Mouse (Mus musculus): ENCODE data around the gene Hadh. TPM values are rescaled to one million over a fixed set of nuclear protein-coding genes. Genes with fewer than 3 reads are reported as not detected.

Hadh gene
- polyA plus RNA-seq, 1 experiment from 2014 or later: 113 TPM

DNA sequence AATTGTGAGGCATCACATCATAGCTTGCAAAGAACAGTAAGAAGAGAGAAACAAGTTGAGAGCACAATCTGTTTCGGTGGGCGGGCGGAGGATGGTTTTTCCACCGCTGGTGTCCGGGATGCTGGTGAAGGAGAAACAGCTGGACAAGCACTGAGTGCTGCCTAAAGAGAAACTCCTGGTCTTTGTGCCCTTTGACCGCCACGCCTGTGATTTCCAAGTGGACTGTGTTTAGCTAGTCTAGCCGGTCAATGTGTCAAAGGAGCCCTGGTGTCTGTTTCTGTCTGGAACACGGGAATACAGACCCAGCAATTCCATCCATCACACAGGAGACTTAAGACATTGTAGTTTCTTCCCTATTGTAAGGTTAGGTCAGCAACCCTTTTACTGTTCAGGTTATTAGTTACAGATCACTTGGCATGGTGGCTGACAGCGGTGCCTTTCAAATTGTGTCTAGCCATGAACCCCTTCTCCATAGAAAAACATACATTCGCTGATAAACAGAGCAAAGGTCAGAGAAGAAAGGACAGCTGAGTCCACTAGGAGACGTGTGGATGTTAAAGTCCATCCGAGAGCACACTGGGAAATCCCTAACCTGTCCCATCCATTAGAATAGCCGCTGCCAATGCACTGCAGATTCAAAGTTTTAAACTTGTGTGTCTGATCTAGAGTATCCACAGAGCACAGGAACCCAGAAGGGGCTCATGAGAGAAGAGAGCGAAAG lies 8.0 kb downstream of the Hadh start:
- Histone ChIP-seq H3K4me3 (no peak overlapping the region), H3K36me3 (peaks cover 57% of the 10 kb centered on the region), H3K27ac (no peak overlapping the region), H3K9me3 (no peaks in the 10 kb centered on the region), H3K4me1 (peaks cover 43% of the 10 kb centered on the region), H3K27me3 (ENCODE audit: insufficient read depth, poor library complexity, severe bottlenecking) (no peaks in the 10 kb centered on the region)
- WGBS: 83% methylated on average over 15 of the region's 15 CpGs
- DNase-seq (ENCODE audit: low spot score): peak; percentile 67

DNA sequence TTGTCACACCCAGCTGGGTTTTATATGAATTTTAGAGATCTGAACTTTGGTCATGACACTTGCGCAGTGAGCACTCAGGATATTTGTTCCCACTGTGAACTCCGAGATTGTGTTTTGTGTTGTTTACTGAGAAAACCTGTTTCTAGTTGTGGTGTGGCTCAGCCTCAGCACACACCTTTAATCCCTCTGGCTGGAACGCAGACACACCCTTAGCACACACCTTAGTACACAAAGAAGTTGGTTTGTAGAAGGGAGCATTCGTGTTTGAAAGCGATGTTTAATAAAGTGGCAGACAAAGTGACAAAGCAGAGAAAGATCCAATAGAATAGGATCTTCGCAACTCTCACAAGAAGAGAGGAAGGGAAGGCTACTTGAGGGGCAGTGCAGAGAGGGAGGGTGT lies 11.5 kb downstream of the Hadh start:
- Histone ChIP-seq H3K27ac (no peak overlapping the region), H3K4me1 (peaks cover 20% of the 10 kb centered on the region), H3K9me3 (no peaks in the 10 kb centered on the region), H3K36me3 (peaks cover 47% of the 10 kb centered on the region), H3K27me3 (ENCODE audit: insufficient read depth, poor library complexity, severe bottlenecking) (no peaks in the 10 kb centered on the region), H3K4me3 (no peak overlapping the region)
- WGBS: 96% methylated on average over 6 of the region's 6 CpGs
- no peak for DNase-seq (ENCODE audit: low spot score)

DNA sequence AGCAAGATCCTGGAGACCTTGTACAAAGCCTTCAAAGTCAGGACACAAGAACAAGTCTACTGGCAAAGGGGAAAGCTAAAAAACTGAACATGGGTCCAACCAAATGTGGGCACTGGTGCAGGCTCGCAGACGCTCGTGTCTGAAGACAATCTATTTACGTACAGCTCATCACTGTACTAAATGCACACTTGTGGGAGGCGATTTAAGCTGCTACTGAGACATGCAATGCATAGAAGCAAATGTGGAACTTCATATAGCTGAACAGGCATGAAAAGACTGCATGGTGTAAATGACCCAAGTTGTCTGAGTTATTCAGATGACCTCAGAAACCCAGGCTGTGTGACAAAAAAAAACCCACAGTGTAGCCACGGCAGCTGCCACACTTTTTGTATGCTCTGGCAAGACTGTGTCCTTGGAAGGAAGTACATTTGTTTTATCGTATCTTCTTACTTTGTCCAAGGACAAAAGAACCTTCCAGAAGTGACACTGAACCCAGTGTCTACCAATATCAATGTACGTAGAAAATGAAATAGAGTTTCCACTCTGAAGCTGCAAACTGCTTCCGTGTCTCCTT lies 12.4 kb downstream of the Hadh start:
- Histone ChIP-seq H3K4me1 (peaks cover 16% of the 10 kb centered on the region), H3K27me3 (ENCODE audit: insufficient read depth, poor library complexity, severe bottlenecking) (no peaks in the 10 kb centered on the region), H3K9me3 (no peaks in the 10 kb centered on the region), H3K27ac (no peak overlapping the region), H3K36me3 (peaks cover 46% of the 10 kb centered on the region), H3K4me3 (no peak overlapping the region)
- 79% methylated on average over 9 of the region's 9 CpGs for WGBS
- no peak for DNase-seq (ENCODE audit: low spot score)

DNA sequence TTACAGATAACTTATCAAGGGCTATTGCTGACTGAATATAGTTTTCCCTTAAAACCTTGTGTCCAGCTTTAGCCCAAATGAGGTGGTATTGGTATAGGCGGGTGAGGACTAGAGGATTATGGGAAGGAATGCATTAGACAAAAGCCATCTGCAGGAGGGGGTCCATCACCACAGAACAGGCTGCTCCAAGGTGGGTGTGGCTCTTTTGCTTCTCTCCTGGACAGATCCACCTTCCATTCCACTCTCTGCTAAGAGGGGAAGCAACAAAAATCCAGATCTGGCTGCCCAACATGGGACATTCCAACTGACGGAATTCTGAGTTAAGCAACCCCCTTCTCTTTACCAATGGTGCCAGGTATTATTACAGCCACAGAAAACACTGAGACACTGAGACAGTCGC lies 13.0 kb downstream of the Hadh start:
- H3K27me3 ChIP-seq (ENCODE audit: insufficient read depth, poor library complexity, severe bottlenecking): no peaks in the 10 kb centered on the region
- no peak overlapping the region for H3K4me3 ChIP-seq
- H3K36me3 ChIP-seq: peaks cover 45% of the 10 kb centered on the region
- no peak overlapping the region for H3K27ac ChIP-seq
- H3K9me3 ChIP-seq: no peaks in the 10 kb centered on the region
- peaks cover 16% of the 10 kb centered on the region for H3K4me1 ChIP-seq
- WGBS: 83% methylated on average over 3 of the region's 3 CpGs
- DNase-seq (ENCODE audit: low spot score): no peak

DNA sequence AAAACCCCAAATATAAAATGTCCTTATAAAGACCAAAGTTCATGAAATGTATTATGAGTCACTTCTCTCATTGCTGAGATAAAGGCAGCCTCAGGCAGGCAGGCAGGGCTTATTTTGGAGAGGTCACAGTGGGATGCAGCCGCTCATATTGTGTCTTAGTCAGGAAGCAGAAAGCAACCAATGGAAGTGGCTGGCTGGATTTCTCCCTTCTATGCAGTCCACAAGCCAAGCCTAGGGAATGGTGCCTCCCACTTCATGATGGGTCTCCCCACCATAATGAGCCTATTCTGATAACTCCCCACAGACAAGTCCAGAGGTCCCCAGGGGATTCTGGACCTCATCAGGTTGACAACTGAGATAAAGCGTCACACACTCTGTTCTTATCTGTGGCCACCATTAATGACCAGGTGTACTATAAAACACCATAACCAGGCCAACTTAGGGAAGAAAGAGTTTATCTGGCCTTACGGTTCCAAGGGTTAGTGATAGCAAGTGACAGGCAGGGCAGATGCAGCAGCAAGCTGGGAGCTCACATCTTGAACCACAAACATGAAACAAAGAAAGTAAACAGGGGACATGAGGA lies 16.4 kb downstream of the Hadh start:
- Histone ChIP-seq H3K36me3 (peaks cover 20% of the 10 kb centered on the region), H3K4me1 (peaks cover 38% of the 10 kb centered on the region), H3K4me3 (no peak overlapping the region), H3K9me3 (no peaks in the 10 kb centered on the region), H3K27ac (no peak overlapping the region), H3K27me3 (ENCODE audit: insufficient read depth, poor library complexity, severe bottlenecking) (no peaks in the 10 kb centered on the region)
- no peak for DNase-seq (ENCODE audit: low spot score)
- 70% methylated on average over 3 of the region's 3 CpGs for WGBS

DNA sequence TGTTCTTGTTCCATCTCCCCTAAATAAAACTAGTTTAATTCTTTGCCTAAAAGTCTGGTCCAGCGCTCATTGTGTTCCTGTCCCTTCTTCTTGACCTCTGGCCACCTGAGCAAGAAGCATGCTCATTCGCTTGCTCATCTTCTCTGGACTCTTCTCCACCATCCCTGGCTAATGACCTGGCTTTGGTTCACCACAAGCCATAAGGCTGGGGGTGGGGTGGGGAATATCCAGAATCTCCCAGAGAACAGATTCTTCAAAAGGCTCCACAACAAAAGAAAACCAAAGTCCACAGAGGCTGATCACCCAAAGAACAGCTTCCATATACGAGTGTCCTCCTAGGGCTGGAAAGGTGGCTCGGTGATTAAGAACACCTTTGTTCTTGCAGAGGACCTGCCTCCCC lies 16.9 kb downstream of the Hadh start:
- WGBS: 98% methylated on average over 4 of the region's 4 CpGs
- H3K4me1 ChIP-seq: peaks cover 42% of the 10 kb centered on the region
- DNase-seq (ENCODE audit: low spot score): no peak

DNA sequence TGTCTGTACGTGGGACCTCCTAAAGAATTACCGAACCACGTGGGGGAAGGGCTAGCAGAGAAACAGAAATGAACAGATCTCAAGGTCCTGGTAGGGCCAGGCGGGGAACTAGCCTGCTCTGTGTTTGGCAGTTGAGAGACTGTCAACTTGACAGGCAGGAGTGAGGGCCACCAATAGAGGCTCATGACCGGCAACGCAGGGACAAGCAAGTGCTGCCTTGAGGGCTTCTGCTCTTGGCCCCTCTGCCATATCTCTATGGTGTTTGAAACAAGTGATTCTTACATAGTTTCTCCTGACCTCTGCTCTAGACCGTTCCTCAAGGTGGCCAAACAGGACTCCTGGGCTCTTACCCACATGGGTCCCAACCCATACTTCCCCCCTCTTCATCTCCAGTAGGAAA lies 20.3 kb downstream of the Hadh start:
- H3K27ac ChIP-seq: peak overlapping the region; percentile 45
- 52% methylated on average over 7 of the region's 7 CpGs for WGBS
- H3K4me1 ChIP-seq: peaks cover 27% of the 10 kb centered on the region
- peaks cover 47% of the 10 kb centered on the region for H3K36me3 ChIP-seq
- H3K27me3 ChIP-seq (ENCODE audit: insufficient read depth, poor library complexity, severe bottlenecking): no peaks in the 10 kb centered on the region
- H3K4me3 ChIP-seq: no peak overlapping the region
- no peak for DNase-seq (ENCODE audit: low spot score)
- no peaks in the 10 kb centered on the region for H3K9me3 ChIP-seq

More for the DNA sequence above, 16.9 kb downstream of the Hadh start:
- Histone ChIP-seq H3K36me3 (peaks cover 20% of the 10 kb centered on the region), H3K27ac (no peak overlapping the region), H3K27me3 (ENCODE audit: insufficient read depth, poor library complexity, severe bottlenecking) (no peaks in the 10 kb centered on the region), H3K9me3 (no peaks in the 10 kb centered on the region), H3K4me3 (no peak overlapping the region)

DNA sequence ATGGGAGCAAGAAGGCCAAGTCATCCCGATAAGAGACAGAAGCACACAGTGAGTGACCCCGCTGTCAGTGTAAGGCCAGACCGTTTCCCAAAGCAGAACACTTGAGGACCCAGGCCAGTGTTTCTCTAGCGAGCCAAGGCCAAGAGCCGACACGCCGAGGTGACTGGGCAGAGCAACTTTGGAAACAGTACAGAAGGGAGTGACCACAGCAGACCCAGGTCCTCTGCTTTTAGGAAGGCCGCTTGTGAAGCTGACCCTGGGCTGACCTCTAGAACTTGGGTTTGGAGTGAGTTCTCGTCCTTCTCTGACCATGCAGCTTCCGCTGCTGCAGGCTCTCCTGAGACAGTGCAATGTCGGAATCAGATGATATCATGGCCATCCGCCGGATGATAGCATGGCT lies 20.9 kb downstream of the Hadh start:
- Histone ChIP-seq H3K27me3 (ENCODE audit: insufficient read depth, poor library complexity, severe bottlenecking) (no peaks in the 10 kb centered on the region), H3K36me3 (peaks cover 53% of the 10 kb centered on the region), H3K9me3 (no peaks in the 10 kb centered on the region), H3K27ac (peak overlapping the region; percentile 45), H3K4me3 (no peak overlapping the region), H3K4me1 (peaks cover 30% of the 10 kb centered on the region)
- 57% methylated on average over 13 of the region's 13 CpGs for WGBS
- DNase-seq (ENCODE audit: low spot score): no peak

DNA sequence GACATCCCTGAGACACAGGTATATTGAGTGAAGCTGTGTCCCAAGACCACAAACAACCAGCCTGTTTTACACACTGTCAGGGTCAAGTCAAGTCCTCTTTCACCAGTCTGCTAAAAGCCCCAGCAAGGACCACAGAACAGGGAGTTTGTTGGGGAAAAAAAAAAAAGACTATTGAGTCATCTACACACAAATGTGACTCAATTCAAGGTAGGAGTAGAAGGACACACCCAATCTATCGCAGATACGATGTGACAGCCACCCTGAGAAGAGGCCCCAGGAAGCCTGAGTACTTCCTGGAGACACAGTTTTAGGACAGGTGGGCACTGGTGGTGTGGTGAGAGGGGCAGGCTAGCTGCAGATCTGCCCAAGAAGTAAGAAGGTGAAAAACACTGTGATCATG lies 21.6 kb downstream of the Hadh start:
- no peak for DNase-seq (ENCODE audit: low spot score)
- no peaks in the 10 kb centered on the region for H3K27me3 ChIP-seq (ENCODE audit: insufficient read depth, poor library complexity, severe bottlenecking)
- peaks cover 31% of the 10 kb centered on the region for H3K4me1 ChIP-seq
- H3K4me3 ChIP-seq: no peak overlapping the region
- peaks cover 50% of the 10 kb centered on the region for H3K36me3 ChIP-seq
- H3K27ac ChIP-seq: 0 out of 2 replicates have a peak overlapping the region, but pooled peaks have one; percentile 10
- 79% methylated on average over 2 of the region's 2 CpGs for WGBS
- no peaks in the 10 kb centered on the region for H3K9me3 ChIP-seq

DNA sequence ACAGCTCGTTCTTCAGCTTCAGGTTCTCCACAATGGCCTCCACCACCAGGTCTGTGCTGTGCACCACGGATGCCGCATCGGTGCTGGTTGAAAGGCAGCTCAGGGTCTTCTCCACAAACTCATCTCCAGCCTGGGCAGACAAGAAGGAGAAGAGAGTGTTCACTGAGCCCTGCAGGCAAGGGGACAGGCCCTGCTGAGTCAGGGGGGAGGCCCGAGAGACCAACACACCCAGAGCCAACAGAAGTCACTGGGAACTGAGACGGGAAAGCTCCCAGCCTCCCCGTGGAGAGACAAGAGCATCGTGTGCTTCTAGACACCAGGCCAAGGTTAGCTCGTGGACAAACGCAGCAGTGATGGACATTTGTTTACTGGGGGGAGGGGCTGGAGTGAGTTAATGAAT lies 23.5 kb downstream of the Hadh start:
- peaks cover 43% of the 10 kb centered on the region for H3K4me1 ChIP-seq
- no peak overlapping the region for H3K4me3 ChIP-seq
- H3K27me3 ChIP-seq (ENCODE audit: insufficient read depth, poor library complexity, severe bottlenecking): no peaks in the 10 kb centered on the region
- peaks cover 41% of the 10 kb centered on the region for H3K36me3 ChIP-seq
- no peak for DNase-seq (ENCODE audit: low spot score)
- H3K27ac ChIP-seq: no peak overlapping the region
- no peaks in the 10 kb centered on the region for H3K9me3 ChIP-seq
- 84% methylated on average over 10 of the region's 10 CpGs for WGBS

DNA sequence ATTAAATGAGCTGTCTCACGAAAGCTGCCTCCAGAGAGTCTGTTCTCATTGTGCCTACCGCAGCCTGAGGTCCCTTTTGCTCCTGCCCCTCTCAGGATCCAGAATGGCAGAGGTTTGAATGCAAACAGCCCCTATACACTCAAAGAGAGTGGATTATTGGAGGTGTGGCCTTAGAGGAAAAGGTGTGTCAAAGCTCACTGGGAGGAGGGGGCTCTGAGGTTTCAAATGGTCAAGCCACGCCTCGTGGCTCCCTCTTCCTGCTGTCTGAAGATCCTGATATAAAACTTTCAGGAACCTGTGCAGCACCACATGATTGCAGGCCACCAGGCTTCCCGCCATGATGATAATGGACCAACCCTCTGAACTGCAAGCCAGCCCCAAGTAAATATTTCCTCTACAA lies 24.1 kb downstream of the Hadh start:
- no peak overlapping the region for H3K4me3 ChIP-seq
- DNase-seq (ENCODE audit: low spot score): no peak
- peaks cover 43% of the 10 kb centered on the region for H3K4me1 ChIP-seq
- H3K27me3 ChIP-seq (ENCODE audit: insufficient read depth, poor library complexity, severe bottlenecking): no peaks in the 10 kb centered on the region
- peak overlapping the region; percentile 53; the same call in 1 of the 2 replicates for H3K27ac ChIP-seq
- 88% methylated on average over 5 of the region's 5 CpGs for WGBS
- H3K9me3 ChIP-seq: no peaks in the 10 kb centered on the region
- peaks cover 46% of the 10 kb centered on the region for H3K36me3 ChIP-seq

DNA sequence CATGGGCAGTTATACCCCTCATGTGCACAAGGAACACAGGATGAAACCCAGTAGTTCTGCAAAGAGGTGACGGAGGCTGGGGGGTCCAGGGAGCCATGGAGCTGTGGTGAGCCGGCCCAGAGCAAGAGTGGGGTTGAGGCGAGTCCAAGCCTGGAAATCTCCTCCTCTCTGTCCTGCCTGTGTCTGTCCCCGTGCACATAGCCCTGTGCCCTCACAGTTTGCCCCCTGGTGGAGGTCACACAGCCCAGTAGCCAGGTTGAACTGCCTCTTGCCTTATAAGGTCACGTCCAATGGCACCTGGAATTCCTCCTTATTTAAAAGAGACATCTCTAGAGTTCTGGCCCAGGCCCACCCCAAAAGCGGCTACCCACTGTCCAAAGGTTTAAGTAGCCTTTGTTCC lies 24.5 kb downstream of the Hadh start:
- no peaks in the 10 kb centered on the region for H3K27me3 ChIP-seq (ENCODE audit: insufficient read depth, poor library complexity, severe bottlenecking)
- peaks cover 40% of the 10 kb centered on the region for H3K4me1 ChIP-seq
- H3K36me3 ChIP-seq: peaks cover 50% of the 10 kb centered on the region
- H3K27ac ChIP-seq: peak overlapping the region; percentile 53; the same call in 1 of the 2 replicates
- 69% methylated on average over 6 of the region's 6 CpGs for WGBS
- no peak for DNase-seq (ENCODE audit: low spot score)
- no peaks in the 10 kb centered on the region for H3K9me3 ChIP-seq
- H3K4me3 ChIP-seq: no peak overlapping the region

DNA sequence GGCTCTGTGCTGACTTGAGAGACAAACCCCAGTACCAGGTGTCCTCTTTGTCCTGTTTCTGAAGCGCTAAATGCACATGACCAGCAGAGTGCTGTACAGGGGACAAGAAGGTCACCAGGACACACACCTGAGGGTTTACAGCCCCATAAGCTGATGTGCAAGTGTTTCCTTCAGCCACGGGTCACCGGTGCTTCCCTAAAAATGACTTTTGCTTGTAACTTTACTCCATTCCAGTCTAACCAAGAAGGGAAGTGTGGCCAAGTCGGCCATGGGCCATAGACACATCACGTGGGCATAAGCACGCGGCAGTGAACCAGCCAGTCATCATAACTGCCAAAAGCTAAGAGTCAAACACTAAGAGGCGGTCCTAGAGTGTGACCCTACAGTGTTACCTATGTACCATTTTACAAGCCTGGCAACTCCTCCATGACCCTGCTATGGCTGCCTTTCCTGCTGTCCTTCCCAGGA lies 25.3 kb downstream of the Hadh start:
- Histone ChIP-seq H3K4me1 (peaks cover 32% of the 10 kb centered on the region), H3K4me3 (no peak overlapping the region), H3K27ac (peak overlapping the region; percentile 43; the same call in 1 of the 2 replicates), H3K9me3 (no peaks in the 10 kb centered on the region), H3K36me3 (peaks cover 56% of the 10 kb centered on the region), H3K27me3 (ENCODE audit: insufficient read depth, poor library complexity, severe bottlenecking) (no peaks in the 10 kb centered on the region)
- no peak for DNase-seq (ENCODE audit: low spot score)
- 90% methylated on average over 8 of the region's 8 CpGs for WGBS

Measured in heart, embryonic 10.5 days (tissue).